Mouse (Mus musculus) spleen, embryonic (tissue): Measurements from ENCODE around the gene Nfasc.

Experiments used
- CTCF ChIA-PET: fragments of 350-600 bp; sonication (Branson Sonifier 250); formaldehyde crosslinking; loops from one replicate; lab custom pipeline; 2022; lab: Charles Lee

The Nfasc gene

GRCm38 (mm10) chr1:132741175-132741997 is at the start of gene Nfasc:
TSS of gene Nfasc (minus strand) at chr1:132741797.
- CTCF ChIA-PET, result no interaction called here

- CTCF ChIA-PET, result no interaction called here
Observed at GRCm38 (mm10) chr1:132791049-132791448, 49.5 kb upstream of the Nfasc start.

DNA sequence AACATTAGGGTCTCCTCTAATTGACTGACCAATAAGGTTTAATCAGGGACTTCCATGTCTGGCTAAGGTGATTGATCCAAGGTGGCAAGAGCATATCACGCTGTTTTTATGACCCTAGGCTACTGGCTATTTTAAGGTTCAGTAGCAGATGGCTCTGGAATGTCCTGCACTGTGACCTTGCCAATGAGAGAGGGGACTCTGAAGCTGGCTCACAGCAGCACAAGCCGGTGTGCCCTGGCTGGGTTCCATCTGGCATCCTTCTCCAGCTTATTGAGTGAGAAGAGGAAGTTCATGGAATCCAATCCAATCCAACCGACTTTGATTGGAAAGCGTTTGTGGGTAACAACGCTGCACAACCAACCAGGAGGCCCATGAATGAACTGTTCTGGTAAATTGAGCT is 45.3 kb upstream of the Nfasc start:
- CTCF ChIA-PET, result no interaction called here

GRCm38 (mm10) chr1:132781607-132782445 is 40.2 kb upstream of the Nfasc start:
- CTCF ChIA-PET, result no interaction called here

GRCm38 (mm10) chr1:132780961-132781360 is 39.4 kb upstream of the Nfasc start:
- CTCF ChIA-PET, result no interaction called here

DNA sequence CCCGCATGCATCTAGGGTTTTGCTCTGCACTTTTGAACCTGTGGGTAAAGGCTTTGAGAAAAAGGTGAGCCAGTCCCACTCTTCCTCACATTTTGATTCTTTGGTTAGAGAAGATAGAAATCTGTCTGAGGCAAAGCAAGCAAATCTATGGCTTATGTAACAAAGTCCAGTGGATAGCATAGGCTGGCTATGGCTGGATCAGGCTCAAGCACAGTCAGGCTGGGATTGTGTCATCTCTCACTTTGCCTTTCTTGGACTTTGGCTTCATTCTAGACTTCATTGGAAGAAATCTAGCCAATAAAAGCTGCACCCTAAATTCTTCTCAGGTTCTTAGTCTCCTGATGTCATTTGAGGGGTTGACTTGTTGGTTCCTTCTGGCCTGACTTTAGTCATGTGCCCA is 38.7 kb upstream of the Nfasc start:
- CTCF ChIA-PET, result no interaction called here

GRCm38 (mm10) chr1:132774959-132775358 is 33.4 kb upstream of the Nfasc start:
- CTCF ChIA-PET, result no interaction called here

- CTCF ChIA-PET, result no interaction called here
Observed at GRCm38 (mm10) chr1:132771377-132771776, 29.8 kb upstream of the Nfasc start.

DNA sequence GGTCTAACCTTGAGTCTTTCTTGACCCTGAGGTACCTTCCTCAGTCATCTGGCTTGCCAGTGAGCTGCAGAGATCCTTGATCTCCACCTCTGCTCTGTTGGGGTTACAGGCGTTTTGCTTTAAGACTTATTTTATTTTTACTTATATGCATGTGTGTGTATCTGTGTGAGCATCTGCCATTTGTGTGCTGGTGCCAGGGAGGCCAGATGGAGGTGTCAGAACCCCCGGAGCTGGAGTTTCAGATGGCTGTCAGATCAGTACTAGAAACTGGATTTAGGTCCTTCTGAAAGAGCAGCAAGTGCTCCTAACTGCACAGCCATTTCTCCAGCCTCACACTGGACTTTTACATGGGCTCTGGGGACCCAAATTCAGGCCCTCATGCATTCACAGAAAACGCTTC is 28.0 kb upstream of the Nfasc start:
- CTCF ChIA-PET, result no interaction called here

DNA sequence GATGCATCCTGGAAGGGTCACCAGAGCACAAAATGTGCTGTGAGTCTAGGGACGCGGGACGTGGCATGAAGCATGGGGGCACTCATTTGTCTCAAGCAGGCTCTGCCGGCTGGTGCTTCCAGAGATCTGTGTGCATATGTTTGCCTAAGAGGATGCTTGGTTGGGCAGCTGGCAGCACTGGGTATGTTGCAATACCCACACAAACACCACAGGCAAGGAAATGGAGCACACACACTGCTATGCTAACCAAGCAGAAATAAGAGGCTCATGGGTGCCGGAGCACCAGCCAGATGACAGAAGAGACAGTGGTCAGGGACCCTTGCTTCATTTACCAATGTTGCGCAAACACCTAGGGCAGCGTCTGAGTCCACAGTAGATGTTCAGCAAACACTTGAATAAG is 25.8 kb upstream of the Nfasc start:
- CTCF ChIA-PET, result no interaction called here

DNA sequence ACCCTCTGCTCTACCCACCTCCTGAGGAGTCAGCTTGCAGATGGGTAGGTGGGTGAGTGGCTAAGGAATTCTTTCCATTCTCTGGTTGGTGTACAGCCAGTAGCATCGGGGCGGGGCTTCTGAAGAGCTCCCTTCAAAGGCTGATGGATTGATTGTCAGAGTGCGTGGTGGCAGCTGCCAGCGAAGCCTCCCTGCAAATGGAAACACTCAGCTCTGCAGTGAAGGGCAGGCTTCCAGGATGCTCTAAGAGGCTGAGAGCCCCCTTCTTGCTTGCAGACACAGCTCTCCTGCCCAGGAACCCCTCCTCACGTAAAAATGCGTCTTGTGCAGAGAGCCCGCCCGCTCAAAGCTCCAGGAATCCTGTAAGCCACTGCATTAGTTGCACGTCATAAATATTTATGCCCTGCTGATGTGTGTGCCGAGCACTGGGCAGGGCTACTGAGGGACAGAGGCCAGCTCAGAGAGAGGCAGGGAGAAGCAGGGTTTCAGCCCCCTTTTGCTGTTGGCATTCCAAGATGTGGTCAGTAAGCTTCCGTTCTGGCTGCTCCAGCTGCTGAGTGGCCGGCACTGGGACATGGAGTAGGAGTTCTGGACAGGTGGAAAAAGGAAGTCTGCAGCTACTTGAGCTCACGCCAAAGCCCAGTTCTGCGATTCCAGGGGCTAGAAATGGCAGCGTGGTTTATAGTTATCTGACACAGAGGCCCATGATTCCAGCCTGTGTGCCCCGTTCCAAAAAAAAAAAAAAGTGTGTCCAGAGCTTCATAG is 24.5 kb upstream of the Nfasc start:
- CTCF ChIA-PET, result interaction anchor here (0.7 kb wide), 2 partner anchors 62 to 1133 kb away, joined by 4 to 6 read pairs; no protein-coding TSS in a partner anchor

GRCm38 (mm10) chr1:132765222-132765621 is 23.6 kb upstream of the Nfasc start:
- CTCF ChIA-PET, result no interaction called here

- CTCF ChIA-PET, result no interaction called here
Observed at GRCm38 (mm10) chr1:132759390-132759789, 17.8 kb upstream of the Nfasc start.

DNA sequence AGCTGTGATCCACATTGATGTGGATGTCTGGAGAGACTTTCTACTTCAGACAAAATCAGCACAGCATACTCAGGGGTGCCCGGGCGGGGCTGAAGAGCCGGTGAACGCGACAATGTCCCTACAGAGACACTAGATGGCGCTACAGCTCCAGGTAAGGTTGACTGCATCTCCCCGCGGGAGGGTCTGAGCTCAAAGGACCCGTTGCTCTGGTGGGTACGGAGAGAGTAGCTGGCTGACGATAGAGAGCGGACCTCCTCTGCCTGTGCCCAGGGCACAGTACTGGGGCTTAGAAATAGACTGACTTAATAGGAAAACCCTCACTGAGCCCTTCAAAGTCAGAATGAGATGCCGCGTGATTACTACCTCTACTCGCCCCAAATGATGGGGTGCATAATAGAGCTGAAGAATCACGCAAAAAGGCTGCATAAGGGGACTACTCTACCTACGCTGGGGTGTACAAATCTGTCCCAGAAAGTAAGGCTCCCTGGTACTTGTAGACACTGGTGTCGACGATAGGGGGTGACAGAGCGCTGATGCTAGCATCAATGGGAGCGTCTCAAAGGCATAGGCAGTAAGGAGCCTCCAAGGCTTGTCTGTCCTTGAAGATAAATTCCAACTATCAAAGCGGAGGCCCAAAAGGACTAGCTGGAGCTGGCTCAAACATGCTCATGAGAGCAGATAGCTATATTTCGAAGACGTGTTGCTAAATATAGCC is 17.2 kb upstream of the Nfasc start:
- CTCF ChIA-PET, result no interaction called here

- CTCF ChIA-PET, result no interaction called here
Observed at GRCm38 (mm10) chr1:132755211-132755610, 13.6 kb upstream of the Nfasc start.

GRCm38 (mm10) chr1:132749217-132749884 is 7.8 kb upstream of the Nfasc start:
- CTCF ChIA-PET, result no interaction called here

DNA sequence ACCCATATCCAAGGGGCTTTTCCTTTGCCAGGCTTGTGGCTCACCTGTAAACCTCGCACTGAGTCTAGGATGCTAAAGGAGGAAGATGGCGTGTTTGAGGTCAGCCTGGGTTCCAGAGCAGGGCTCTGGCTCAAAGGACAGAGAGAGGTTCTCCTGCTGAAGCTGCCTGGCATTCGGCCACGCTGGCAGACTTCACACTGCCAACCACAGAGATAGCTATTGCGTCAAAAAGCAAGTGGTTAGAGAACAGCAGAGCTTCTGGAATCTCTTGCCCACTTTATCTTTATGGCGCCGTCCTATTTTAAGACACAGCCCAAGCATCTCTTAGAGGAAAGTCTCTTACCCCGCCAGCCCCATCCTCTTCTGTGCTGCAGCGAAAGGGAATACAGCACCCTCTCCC is 4.7 kb upstream of the Nfasc start:
- CTCF ChIA-PET, result no interaction called here

- CTCF ChIA-PET, result interaction anchor here (0.6 kb wide), 1 partner anchor 119 kb away, joined by 12 read pairs; no protein-coding TSS in a partner anchor
Observed at GRCm38 (mm10) chr1:132745636-132746035, 4.0 kb upstream of the Nfasc start.

- CTCF ChIA-PET, result no interaction called here
Observed at GRCm38 (mm10) chr1:132739077-132739521, 2.5 kb downstream of the Nfasc start.

DNA sequence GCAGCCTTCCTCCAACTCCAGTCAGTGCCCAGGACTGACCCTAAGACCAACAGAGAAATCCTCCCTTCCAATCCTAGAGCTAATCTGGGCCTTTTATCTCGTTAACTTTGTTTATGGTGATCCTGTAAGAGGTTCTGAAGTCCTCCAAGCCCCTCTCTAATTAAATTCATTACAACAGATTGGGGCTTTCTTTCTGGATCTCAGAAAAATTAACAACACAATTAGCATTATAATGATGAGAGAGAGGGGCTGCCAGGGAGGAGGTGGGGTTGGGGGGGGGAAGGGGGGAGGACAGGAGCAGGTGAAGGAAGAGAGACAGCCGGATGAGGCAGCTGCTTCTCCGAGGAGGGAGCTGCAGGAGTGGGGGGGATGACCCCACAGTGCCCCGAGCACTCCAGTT is 5.4 kb downstream of the Nfasc start:
- CTCF ChIA-PET, result no interaction called here
